Mouse (Mus musculus) hindbrain, embryonic 12.5 days (tissue): ENCODE data around the gene Clmn. TPM values are rescaled to one million over a fixed set of nuclear protein-coding genes. Genes with fewer than 3 reads are reported as not detected.

Experiments
- ATAC-seq: fragments of 200-750 bp; cut with Nextera tagmentation; 2 replicates; pipeline ENCODE4 v1.8.0; 2017; ENCODE audit warnings: moderate TSS enrichment; ENCODE audit not compliant: low FRiP score
- H3K27ac ChIP-seq: fragments of 300-500 bp; sonication (generic); 2 replicates; pipeline ENCODE4 v1.5.1; 2016; ENCODE audit warnings: mild to moderate bottlenecking
- H3K27me3 ChIP-seq: fragments of 300-500 bp; sonication (generic); 2 replicates; pipeline ENCODE4 v1.6.1; 2016; ENCODE audit warnings: mild to moderate bottlenecking
- H3K36me3 ChIP-seq: fragments of 300-500 bp; sonication (generic); 2 replicates; pipeline ENCODE4 v1.6.1; 2016; ENCODE audit warnings: mild to moderate bottlenecking
- H3K4me1 ChIP-seq: fragments of 300-500 bp; sonication (generic); 2 replicates; pipeline ENCODE4 v1.6.1; 2016
- H3K4me2 ChIP-seq: fragments of 300-500 bp; sonication (generic); replicated peaks from 2 replicates; pipeline ENCODE4 v1.6.1; 2016; ENCODE audit warnings: mild to moderate bottlenecking
- H3K4me3 ChIP-seq: fragments of 300-500 bp; sonication (generic); 2 replicates; pipeline ENCODE4 v1.5.1; 2016; ENCODE audit warnings: mild to moderate bottlenecking
- H3K9ac ChIP-seq: fragments of 300-500 bp; sonication (generic); 2 replicates; pipeline ENCODE4 v1.6.1; 2016; ENCODE audit warnings: mild to moderate bottlenecking, moderate library complexity
- H3K9me3 ChIP-seq: fragments of 300-500 bp; sonication (generic); replicated peaks from 2 replicates; pipeline ENCODE4 v1.6.1; 2016; ENCODE audit warnings: mild to moderate bottlenecking
- WGBS: fragments of 180-500 bp; shearing (Covaris S2); methylation state at CpG from one replicate; pipeline ENCODE4 v1.1.7; 2016; 5-methylcytosine and 5-hydroxymethylcytosine counted together
- polyA plus RNA-seq: library from polyadenylated mRNA; unstranded; fragments of >200 nt; fragmentation: Nextera tagmentation; extraction: Ambion mirVana; gene quantifications from 2 replicates; pipeline ENCODE4 v1.2.1, GENCODE M21; 2016

Clmn gene
- polyA plus RNA-seq: 2.8 and 4.1 TPM in 2 replicates

- ATAC-seq: peak; percentile 51
- peak within 1 kb of the TSS; percentile 83 for H3K4me2 ChIP-seq
- under 1% methylated on average over 52 of the region's 80 CpGs for WGBS
- H3K27me3 ChIP-seq: peaks cover 3% of the 10 kb centered on the region; the same call in 1 of the 2 replicates
- peak within 1 kb of the TSS; percentile 40 for H3K27ac ChIP-seq
- peaks cover 3% of the 10 kb centered on the region; the same call in 1 of the 2 replicates for H3K9me3 ChIP-seq
- 0 out of 2 replicates have a peak, but pooled peaks cover 3% of the 10 kb centered on the region for H3K36me3 ChIP-seq
- peaks cover 5% of the 10 kb centered on the region for H3K4me1 ChIP-seq
- peak within 1 kb of the TSS; percentile 92 for H3K9ac ChIP-seq
- peak within 1 kb of the TSS; percentile 76 for H3K4me3 ChIP-seq
Observed at GRCm38 (mm10) chr12:104864439-104865165, at the start of gene Clmn. Gene Clmn (minus strand): TSS chr12:104865076.

GRCm38 (mm10) chr12:104912990-104913389, 48.1 kb upstream of the Clmn start:
- Histone ChIP-seq H3K4me1 (peaks cover 20% of the 10 kb centered on the region), H3K4me3 (no peak overlapping the region), H3K36me3 (no peaks in the 10 kb centered on the region), H3K9me3 (no peaks in the 10 kb centered on the region), H3K4me2 (no peak overlapping the region), H3K27ac (no peak overlapping the region), H3K27me3 (peaks cover 29% of the 10 kb centered on the region), H3K9ac (no peak overlapping the region)
- 58% methylated on average over 3 of the region's 3 CpGs for WGBS
- no peak for ATAC-seq

- H3K27me3 ChIP-seq: peaks cover 29% of the 10 kb centered on the region
- 20% methylated on average over 10 of the region's 10 CpGs for WGBS
- ATAC-seq: no peak
Observed at GRCm38 (mm10) chr12:104912281-104912933, 47.5 kb upstream of the Clmn start.

GRCm38 (mm10) chr12:104909750-104910149, 44.9 kb upstream of the Clmn start:
- Histone ChIP-seq H3K36me3 (no peaks in the 10 kb centered on the region), H3K4me2 (no peak overlapping the region), H3K27me3 (peaks cover 33% of the 10 kb centered on the region), H3K4me1 (peaks cover 21% of the 10 kb centered on the region), H3K4me3 (no peak overlapping the region), H3K9me3 (peaks cover 3% of the 10 kb centered on the region; the same call in 1 of the 2 replicates), H3K9ac (no peak overlapping the region), H3K27ac (no peak overlapping the region)
- WGBS: 89% methylated on average over 4 of the region's 4 CpGs
- ATAC-seq: no peak

More at GRCm38 (mm10) chr12:104912281-104912933, 47.5 kb upstream of the Clmn start:
- no peak overlapping the region for H3K9ac ChIP-seq
- H3K36me3 ChIP-seq: no peaks in the 10 kb centered on the region
- no peak overlapping the region for H3K27ac ChIP-seq
- H3K4me2 ChIP-seq: no peak overlapping the region
- H3K4me1 ChIP-seq: peaks cover 21% of the 10 kb centered on the region
- no peak overlapping the region for H3K4me3 ChIP-seq
- H3K9me3 ChIP-seq: no peaks in the 10 kb centered on the region

GRCm38 (mm10) chr12:104908986-104909385, 44.1 kb upstream of the Clmn start:
- Histone ChIP-seq H3K36me3 (no peaks in the 10 kb centered on the region), H3K27me3 (peaks cover 32% of the 10 kb centered on the region), H3K9me3 (peaks cover 3% of the 10 kb centered on the region; the same call in 1 of the 2 replicates), H3K4me3 (no peak overlapping the region), H3K4me2 (no peak overlapping the region), H3K4me1 (peaks cover 24% of the 10 kb centered on the region), H3K27ac (no peak overlapping the region), H3K9ac (no peak overlapping the region)
- ATAC-seq: no peak
- WGBS: 45% methylated on average over 5 of the region's 5 CpGs

- peaks cover 31% of the 10 kb centered on the region for H3K27me3 ChIP-seq
- H3K4me3 ChIP-seq: no peak overlapping the region
- WGBS: 5% methylated on average over 15 of the region's 15 CpGs
- peaks cover 28% of the 10 kb centered on the region for H3K4me1 ChIP-seq
- H3K9me3 ChIP-seq: peaks cover 3% of the 10 kb centered on the region; the same call in 1 of the 2 replicates
- no peaks in the 10 kb centered on the region for H3K36me3 ChIP-seq
- no peak overlapping the region for H3K9ac ChIP-seq
- no peak overlapping the region for H3K27ac ChIP-seq
- H3K4me2 ChIP-seq: no peak overlapping the region
- ATAC-seq: no peak
Observed at GRCm38 (mm10) chr12:104908024-104908781, 43.3 kb upstream of the Clmn start.

GRCm38 (mm10) chr12:104907133-104907532, 42.3 kb upstream of the Clmn start:
- H3K4me2 ChIP-seq: no peak overlapping the region
- H3K4me1 ChIP-seq: peaks cover 19% of the 10 kb centered on the region
- 95% methylated on average over 2 of the region's 2 CpGs for WGBS
- peaks cover 3% of the 10 kb centered on the region; the same call in 1 of the 2 replicates for H3K9me3 ChIP-seq
- no peak overlapping the region for H3K27ac ChIP-seq
- peaks cover 33% of the 10 kb centered on the region for H3K27me3 ChIP-seq
- H3K9ac ChIP-seq: no peak overlapping the region
- H3K4me3 ChIP-seq: no peak overlapping the region
- ATAC-seq: no peak
- H3K36me3 ChIP-seq: no peaks in the 10 kb centered on the region

GRCm38 (mm10) chr12:104904138-104904537, 39.3 kb upstream of the Clmn start:
- no peak for ATAC-seq
- Histone ChIP-seq H3K9me3 (peaks cover 3% of the 10 kb centered on the region; the same call in 1 of the 2 replicates), H3K27ac (peak overlapping the region; percentile 32; the same call in 1 of the 2 replicates), H3K4me1 (peaks cover 29% of the 10 kb centered on the region), H3K36me3 (no peaks in the 10 kb centered on the region), H3K4me3 (no peak overlapping the region), H3K9ac (no peak overlapping the region), H3K4me2 (no peak overlapping the region), H3K27me3 (0 out of 2 replicates have a peak, but pooled peaks cover 10% of the 10 kb centered on the region)
- 25% methylated on average over 5 of the region's 5 CpGs for WGBS

GRCm38 (mm10) chr12:104902392-104903053, 37.6 kb upstream of the Clmn start:
- Histone ChIP-seq H3K4me3 (no peak overlapping the region), H3K4me1 (peaks cover 19% of the 10 kb centered on the region), H3K36me3 (no peaks in the 10 kb centered on the region), H3K4me2 (no peak overlapping the region), H3K9me3 (peaks cover 3% of the 10 kb centered on the region; the same call in 1 of the 2 replicates), H3K27me3 (0 out of 2 replicates have a peak, but pooled peaks cover 7% of the 10 kb centered on the region), H3K9ac (no peak overlapping the region), H3K27ac (0 out of 2 replicates have a peak overlapping the region, but pooled peaks have one; percentile 1)
- WGBS: 85% methylated on average over 13 of the region's 13 CpGs
- ATAC-seq: no peak

- ATAC-seq: no peak
- H3K27ac ChIP-seq: peak overlapping the region; percentile 52; the same call in 1 of the 2 replicates
- no peak overlapping the region for H3K4me2 ChIP-seq
- peaks cover 28% of the 10 kb centered on the region for H3K4me1 ChIP-seq
- no peak overlapping the region for H3K9ac ChIP-seq
- no peaks in the 10 kb centered on the region for H3K36me3 ChIP-seq
- no peak overlapping the region for H3K4me3 ChIP-seq
- H3K9me3 ChIP-seq: no peaks in the 10 kb centered on the region
- 0 out of 2 replicates have a peak, but pooled peaks cover 7% of the 10 kb centered on the region for H3K27me3 ChIP-seq
- 27% methylated on average over 8 of the region's 8 CpGs for WGBS
Observed at GRCm38 (mm10) chr12:104901320-104901719, 36.4 kb upstream of the Clmn start.

- H3K4me3 ChIP-seq: no peak overlapping the region
- no peak for ATAC-seq
- H3K27ac ChIP-seq: no peak overlapping the region
- H3K9ac ChIP-seq: no peak overlapping the region
- peaks cover 28% of the 10 kb centered on the region for H3K4me1 ChIP-seq
- WGBS: 72% methylated on average over 3 of the region's 3 CpGs
- H3K9me3 ChIP-seq: peaks cover 3% of the 10 kb centered on the region; the same call in 1 of the 2 replicates
- 0 out of 2 replicates have a peak, but pooled peaks cover 3% of the 10 kb centered on the region for H3K27me3 ChIP-seq
- no peak overlapping the region for H3K4me2 ChIP-seq
- no peaks in the 10 kb centered on the region for H3K36me3 ChIP-seq
Observed at GRCm38 (mm10) chr12:104899835-104900234, 35.0 kb upstream of the Clmn start.
